Mouse (Mus musculus): Measurements from ENCODE around the gene 1700016D06Rik. TPM values are rescaled to one million over a fixed set of nuclear protein-coding genes. Genes with fewer than 3 reads are reported as not detected.

Gene 1700016D06Rik
- polyA plus RNA-seq (2012; rRNA removed), result not detected in 2 replicates

GRCm38 (mm10) chr8:11701033-11701362, at the start of gene 1700016D06Rik:
1700016D06Rik (minus strand) TSS chr8:11701063.
- H3K36me3 ChIP-seq (ENCODE audit: control insufficient read depth, insufficient read depth, low read length), result no peaks in the 10 kb centered on the region
- 52% methylated on average over 6 of the region's 6 CpGs for WGBS
- TF ChIP-seq POLR2A (IDR thresholded peaks at IDR 0.05; ENCODE audit: low read depth, low read length) (no peak), CTCF (conservative IDR thresholded peaks at IDR 0.05; ENCODE audit: insufficient read depth, insufficient read length, low read depth, low read length) (no peak)
- no peak within 1 kb of the TSS for H3K27ac ChIP-seq (ENCODE audit: insufficient read depth, low read depth, low read length)
- H3K4me1 ChIP-seq (ENCODE audit: control insufficient read depth, insufficient read depth, low read length), result peaks cover 10% of the 10 kb centered on the region; the same call in 1 of the 2 replicates
- H3K27me3 ChIP-seq (replicated peaks; ENCODE audit: control insufficient read depth, insufficient read depth, low read length), result no peaks in the 10 kb centered on the region
- no peak within 1 kb of the TSS for H3K4me3 ChIP-seq (ENCODE audit: insufficient read depth, low read depth, low read length)
- DNase-seq, result no peak

- H3K27ac ChIP-seq (ENCODE audit: insufficient read depth, low read depth, low read length), result no peak overlapping the region
These were observed 48.6 kb upstream of the 1700016D06Rik start for GRCm38 (mm10) chr8:11749472-11749871.

GRCm38 (mm10) chr8:11746850-11747600, 46.2 kb upstream of the 1700016D06Rik start:
- Histone ChIP-seq H3K4me3 (ENCODE audit: insufficient read depth, low read depth, low read length) (no peak overlapping the region), H3K4me1 (ENCODE audit: control insufficient read depth, insufficient read depth, low read length) (no peaks in the 10 kb centered on the region), H3K36me3 (ENCODE audit: control insufficient read depth, insufficient read depth, low read length) (no peaks in the 10 kb centered on the region), H3K27ac (ENCODE audit: insufficient read depth, low read depth, low read length) (no peak overlapping the region), H3K27me3 (replicated peaks; ENCODE audit: control insufficient read depth, insufficient read depth, low read length) (no peaks in the 10 kb centered on the region)
- no peak for TF ChIP-seq POLR2A (IDR thresholded peaks at IDR 0.05; ENCODE audit: low read depth, low read length)
- no peak for TF ChIP-seq CTCF (conservative IDR thresholded peaks at IDR 0.05; ENCODE audit: insufficient read depth, insufficient read length, low read depth, low read length)
- DNase-seq, result peak; percentile 71
- WGBS, result 55% methylated on average over 11 of the region's 11 CpGs

More at GRCm38 (mm10) chr8:11749472-11749871, 48.6 kb upstream of the 1700016D06Rik start:
- WGBS, result 59% methylated on average over 6 of the region's 6 CpGs
- no peak for TF ChIP-seq POLR2A (IDR thresholded peaks at IDR 0.05; ENCODE audit: low read depth, low read length)
- TF ChIP-seq CTCF (conservative IDR thresholded peaks at IDR 0.05; ENCODE audit: insufficient read depth, insufficient read length, low read depth, low read length), result no peak
- no peaks in the 10 kb centered on the region for H3K36me3 ChIP-seq (ENCODE audit: control insufficient read depth, insufficient read depth, low read length)
- DNase-seq, result no peak
- no peaks in the 10 kb centered on the region for H3K4me1 ChIP-seq (ENCODE audit: control insufficient read depth, insufficient read depth, low read length)
- H3K27me3 ChIP-seq (replicated peaks; ENCODE audit: control insufficient read depth, insufficient read depth, low read length), result no peaks in the 10 kb centered on the region
- no peak overlapping the region for H3K4me3 ChIP-seq (ENCODE audit: insufficient read depth, low read depth, low read length)

GRCm38 (mm10) chr8:11743580-11743979, 42.7 kb upstream of the 1700016D06Rik start:
- TF ChIP-seq POLR2A (IDR thresholded peaks at IDR 0.05; ENCODE audit: low read depth, low read length) (no peak), CTCF (conservative IDR thresholded peaks at IDR 0.05; ENCODE audit: insufficient read depth, insufficient read length, low read depth, low read length) (no peak)
- H3K4me3 ChIP-seq (ENCODE audit: insufficient read depth, low read depth, low read length), result no peak overlapping the region
- DNase-seq, result no peak
- 0 out of 2 replicates have a peak, but pooled peaks cover 6% of the 10 kb centered on the region for H3K4me1 ChIP-seq (ENCODE audit: control insufficient read depth, insufficient read depth, low read length)
- 50% methylated on average over 10 of the region's 10 CpGs for WGBS
- no peaks in the 10 kb centered on the region for H3K27me3 ChIP-seq (replicated peaks; ENCODE audit: control insufficient read depth, insufficient read depth, low read length)
- H3K36me3 ChIP-seq (ENCODE audit: control insufficient read depth, insufficient read depth, low read length), result no peaks in the 10 kb centered on the region
- H3K27ac ChIP-seq (ENCODE audit: insufficient read depth, low read depth, low read length), result no peak overlapping the region

GRCm38 (mm10) chr8:11740857-11741256, 40.0 kb upstream of the 1700016D06Rik start:
- TF ChIP-seq CTCF (conservative IDR thresholded peaks at IDR 0.05; ENCODE audit: insufficient read depth, insufficient read length, low read depth, low read length) (no peak), POLR2A (IDR thresholded peaks at IDR 0.05; ENCODE audit: low read depth, low read length) (no peak)
- Histone ChIP-seq H3K4me1 (ENCODE audit: control insufficient read depth, insufficient read depth, low read length) (0 out of 2 replicates have a peak, but pooled peaks cover 6% of the 10 kb centered on the region), H3K36me3 (ENCODE audit: control insufficient read depth, insufficient read depth, low read length) (no peaks in the 10 kb centered on the region), H3K27ac (ENCODE audit: insufficient read depth, low read depth, low read length) (no peak overlapping the region), H3K4me3 (ENCODE audit: insufficient read depth, low read depth, low read length) (no peak overlapping the region), H3K27me3 (replicated peaks; ENCODE audit: control insufficient read depth, insufficient read depth, low read length) (no peaks in the 10 kb centered on the region)
- peak; percentile 61 for DNase-seq
- 67% methylated on average over 2 of the region's 2 CpGs for WGBS

- WGBS, result 80% methylated on average over 5 of the region's 5 CpGs
These were observed 38.2 kb upstream of the 1700016D06Rik start for GRCm38 (mm10) chr8:11739082-11739481.

GRCm38 (mm10) chr8:11737096-11737495, 36.2 kb upstream of the 1700016D06Rik start:
- 0 out of 2 replicates have a peak, but pooled peaks cover 6% of the 10 kb centered on the region for H3K4me1 ChIP-seq (ENCODE audit: control insufficient read depth, insufficient read depth, low read length)
- H3K27ac ChIP-seq (ENCODE audit: insufficient read depth, low read depth, low read length), result no peak overlapping the region
- 66% methylated on average over 6 of the region's 6 CpGs for WGBS
- peak; percentile 70 for DNase-seq
- H3K27me3 ChIP-seq (replicated peaks; ENCODE audit: control insufficient read depth, insufficient read depth, low read length), result no peaks in the 10 kb centered on the region
- no peak overlapping the region for H3K4me3 ChIP-seq (ENCODE audit: insufficient read depth, low read depth, low read length)
- TF ChIP-seq POLR2A (IDR thresholded peaks at IDR 0.05; ENCODE audit: low read depth, low read length) (no peak), CTCF (conservative IDR thresholded peaks at IDR 0.05; ENCODE audit: insufficient read depth, insufficient read length, low read depth, low read length) (no peak)
- H3K36me3 ChIP-seq (ENCODE audit: control insufficient read depth, insufficient read depth, low read length), result no peaks in the 10 kb centered on the region

More at GRCm38 (mm10) chr8:11739082-11739481, 38.2 kb upstream of the 1700016D06Rik start:
- Histone ChIP-seq H3K27me3 (replicated peaks; ENCODE audit: control insufficient read depth, insufficient read depth, low read length) (no peaks in the 10 kb centered on the region), H3K4me3 (ENCODE audit: insufficient read depth, low read depth, low read length) (no peak overlapping the region), H3K36me3 (ENCODE audit: control insufficient read depth, insufficient read depth, low read length) (no peaks in the 10 kb centered on the region), H3K4me1 (ENCODE audit: control insufficient read depth, insufficient read depth, low read length) (0 out of 2 replicates have a peak, but pooled peaks cover 6% of the 10 kb centered on the region), H3K27ac (ENCODE audit: insufficient read depth, low read depth, low read length) (no peak overlapping the region)
- no peak for DNase-seq
- TF ChIP-seq POLR2A (IDR thresholded peaks at IDR 0.05; ENCODE audit: low read depth, low read length), result no peak
- TF ChIP-seq CTCF (conservative IDR thresholded peaks at IDR 0.05; ENCODE audit: insufficient read depth, insufficient read length, low read depth, low read length), result 0 out of 2 replicates have a peak, but pooled peaks have one; percentile 13
